Mouse (Mus musculus): ENCODE measurements at regions not wholly inside any gene's neighbourhood (a gene's known extent, or its start where the extent isn't known, plus 50 kb on each side); places are given as distances from the start of the nearest gene placed in this dataset.
A peak's percentile ranks its signal among the peaks of the same experiment; 100 is the strongest.

- Histone ChIP-seq H3K4me2 (no peak overlapping the region), H3K4me3 (ENCODE audit: low read depth, low read length) (no peak overlapping the region), H3K27me3 (replicated peaks; ENCODE audit: control insufficient read depth, insufficient read depth, low read length) (no peaks in the 10 kb centered on the region), H3K9me3 (ENCODE audit: control insufficient read depth, low read length) (no peaks in the 10 kb centered on the region), H3K9ac (ENCODE audit: low read depth, low read length) (no peak overlapping the region), H3K27ac (ENCODE audit: low read depth, low read length) (no peak overlapping the region), H3K4me1 (replicated peaks; ENCODE audit: control insufficient read depth, insufficient read depth, low read length) (no peaks in the 10 kb centered on the region), H3K36me3 (ENCODE audit: control insufficient read depth, insufficient read depth, low read length) (no peaks in the 10 kb centered on the region)
- DNase-seq (ENCODE audit: low spot score): no peak
- no peak for ATAC-seq (replicated peaks; ENCODE audit: low FRiP score)
- 89% methylated on average over 1 of the region's 1 CpGs for WGBS
Measured at GRCm38 (mm10) chr1:51660531-51660930, 182.3 kb upstream of the Nabp1 start.

GRCm38 (mm10) chr1:51657203-51657602 is 179.0 kb upstream of the Nabp1 start:
- 56% methylated on average over 4 of the region's 4 CpGs for WGBS
- ATAC-seq (replicated peaks; ENCODE audit: low FRiP score): no peak
- Histone ChIP-seq H3K4me1 (replicated peaks; ENCODE audit: control insufficient read depth, insufficient read depth, low read length) (no peaks in the 10 kb centered on the region), H3K9me3 (ENCODE audit: control insufficient read depth, low read length) (no peaks in the 10 kb centered on the region), H3K9ac (ENCODE audit: low read depth, low read length) (no peak overlapping the region), H3K4me2 (no peak overlapping the region), H3K36me3 (ENCODE audit: control insufficient read depth, insufficient read depth, low read length) (no peaks in the 10 kb centered on the region), H3K4me3 (ENCODE audit: low read depth, low read length) (no peak overlapping the region), H3K27ac (ENCODE audit: low read depth, low read length) (no peak overlapping the region), H3K27me3 (replicated peaks; ENCODE audit: control insufficient read depth, insufficient read depth, low read length) (no peaks in the 10 kb centered on the region)
- no peak for DNase-seq (ENCODE audit: low spot score)

- no peak for DNase-seq (ENCODE audit: low spot score)
- Histone ChIP-seq H3K4me2 (no peak overlapping the region), H3K4me3 (ENCODE audit: low read depth, low read length) (no peak overlapping the region), H3K9me3 (ENCODE audit: control insufficient read depth, low read length) (no peaks in the 10 kb centered on the region), H3K4me1 (replicated peaks; ENCODE audit: control insufficient read depth, insufficient read depth, low read length) (no peaks in the 10 kb centered on the region), H3K27me3 (replicated peaks; ENCODE audit: control insufficient read depth, insufficient read depth, low read length) (no peaks in the 10 kb centered on the region), H3K9ac (ENCODE audit: low read depth, low read length) (no peak overlapping the region), H3K36me3 (ENCODE audit: control insufficient read depth, insufficient read depth, low read length) (no peaks in the 10 kb centered on the region), H3K27ac (ENCODE audit: low read depth, low read length) (no peak overlapping the region)
- no peak for ATAC-seq (replicated peaks; ENCODE audit: low FRiP score)
- WGBS: 23% methylated on average over 3 of the region's 3 CpGs
Measured at GRCm38 (mm10) chr1:51650653-51650995, 172.4 kb upstream of the Nabp1 start.

GRCm38 (mm10) chr1:51649963-51650652 is 171.9 kb upstream of the Nabp1 start:
- no peaks in the 10 kb centered on the region for H3K9me3 ChIP-seq (ENCODE audit: control insufficient read depth, low read length)
- no peak overlapping the region for H3K4me3 ChIP-seq (ENCODE audit: low read depth, low read length)
- H3K9ac ChIP-seq (ENCODE audit: low read depth, low read length): no peak overlapping the region
- no peak overlapping the region for H3K4me2 ChIP-seq
- no peaks in the 10 kb centered on the region for H3K27me3 ChIP-seq (replicated peaks; ENCODE audit: control insufficient read depth, insufficient read depth, low read length)
- ATAC-seq (replicated peaks; ENCODE audit: low FRiP score): no peak
- DNase-seq (ENCODE audit: low spot score): no peak
- 43% methylated on average over 4 of the region's 4 CpGs for WGBS
- H3K4me1 ChIP-seq (replicated peaks; ENCODE audit: control insufficient read depth, insufficient read depth, low read length): no peaks in the 10 kb centered on the region
- H3K36me3 ChIP-seq (ENCODE audit: control insufficient read depth, insufficient read depth, low read length): no peaks in the 10 kb centered on the region
- H3K27ac ChIP-seq (ENCODE audit: low read depth, low read length): no peak overlapping the region

- Histone ChIP-seq H3K4me2 (no peak overlapping the region), H3K4me1 (replicated peaks; ENCODE audit: control insufficient read depth, insufficient read depth, low read length) (no peaks in the 10 kb centered on the region), H3K4me3 (ENCODE audit: low read depth, low read length) (no peak overlapping the region), H3K27ac (ENCODE audit: low read depth, low read length) (no peak overlapping the region), H3K27me3 (replicated peaks; ENCODE audit: control insufficient read depth, insufficient read depth, low read length) (no peaks in the 10 kb centered on the region), H3K36me3 (ENCODE audit: control insufficient read depth, insufficient read depth, low read length) (no peaks in the 10 kb centered on the region), H3K9ac (ENCODE audit: low read depth, low read length) (no peak overlapping the region), H3K9me3 (ENCODE audit: control insufficient read depth, low read length) (no peaks in the 10 kb centered on the region)
- DNase-seq (ENCODE audit: low spot score) (no peak), ATAC-seq (replicated peaks; ENCODE audit: low FRiP score) (no peak)
- WGBS: 79% methylated on average over 2 of the region's 2 CpGs
Measured at GRCm38 (mm10) chr1:51647955-51648354, 169.7 kb upstream of the Nabp1 start.

- ATAC-seq (replicated peaks; ENCODE audit: low FRiP score) (no peak; the same call in 1 of the 2 replicates), DNase-seq (ENCODE audit: low spot score) (peak; percentile 43)
- Histone ChIP-seq H3K9me3 (ENCODE audit: control insufficient read depth, low read length) (no peaks in the 10 kb centered on the region), H3K4me2 (no peak overlapping the region), H3K36me3 (ENCODE audit: control insufficient read depth, insufficient read depth, low read length) (no peaks in the 10 kb centered on the region), H3K27ac (ENCODE audit: low read depth, low read length) (no peak overlapping the region), H3K4me1 (replicated peaks; ENCODE audit: control insufficient read depth, insufficient read depth, low read length) (no peaks in the 10 kb centered on the region), H3K27me3 (replicated peaks; ENCODE audit: control insufficient read depth, insufficient read depth, low read length) (no peaks in the 10 kb centered on the region), H3K4me3 (ENCODE audit: low read depth, low read length) (no peak overlapping the region), H3K9ac (ENCODE audit: low read depth, low read length) (no peak overlapping the region)
- 31% methylated on average over 2 of the region's 2 CpGs for WGBS
Measured at GRCm38 (mm10) chr1:51644399-51644798, 166.2 kb upstream of the Nabp1 start.

GRCm38 (mm10) chr1:51643640-51644039 is 165.4 kb upstream of the Nabp1 start:
- DNase-seq (ENCODE audit: low spot score) (no peak), ATAC-seq (replicated peaks; ENCODE audit: low FRiP score) (no peak)
- H3K27me3 ChIP-seq (replicated peaks; ENCODE audit: control insufficient read depth, insufficient read depth, low read length): no peaks in the 10 kb centered on the region
- no peak overlapping the region for H3K27ac ChIP-seq (ENCODE audit: low read depth, low read length)
- H3K9ac ChIP-seq (ENCODE audit: low read depth, low read length): no peak overlapping the region
- H3K36me3 ChIP-seq (ENCODE audit: control insufficient read depth, insufficient read depth, low read length): no peaks in the 10 kb centered on the region
- WGBS: 38% methylated on average over 3 of the region's 3 CpGs
- no peaks in the 10 kb centered on the region for H3K9me3 ChIP-seq (ENCODE audit: control insufficient read depth, low read length)
- H3K4me2 ChIP-seq: no peak overlapping the region
- H3K4me1 ChIP-seq (replicated peaks; ENCODE audit: control insufficient read depth, insufficient read depth, low read length): no peaks in the 10 kb centered on the region
- no peak overlapping the region for H3K4me3 ChIP-seq (ENCODE audit: low read depth, low read length)

GRCm38 (mm10) chr1:51638519-51639302 is 160.5 kb upstream of the Nabp1 start:
- H3K36me3 ChIP-seq (ENCODE audit: control insufficient read depth, insufficient read depth, low read length): no peaks in the 10 kb centered on the region
- no peak overlapping the region for H3K27ac ChIP-seq (ENCODE audit: low read depth, low read length)
- H3K9me3 ChIP-seq (ENCODE audit: control insufficient read depth, low read length): no peaks in the 10 kb centered on the region
- ATAC-seq (replicated peaks; ENCODE audit: low FRiP score) (no peak), DNase-seq (ENCODE audit: low spot score) (no peak)
- 56% methylated on average over 6 of the region's 6 CpGs for WGBS
- no peak overlapping the region for H3K4me3 ChIP-seq (ENCODE audit: low read depth, low read length)
- H3K4me1 ChIP-seq (replicated peaks; ENCODE audit: control insufficient read depth, insufficient read depth, low read length): no peaks in the 10 kb centered on the region
- H3K27me3 ChIP-seq (replicated peaks; ENCODE audit: control insufficient read depth, insufficient read depth, low read length): no peaks in the 10 kb centered on the region
- H3K4me2 ChIP-seq: no peak overlapping the region
- H3K9ac ChIP-seq (ENCODE audit: low read depth, low read length): no peak overlapping the region
